Mouse (Mus musculus): ENCODE data around the gene Ltbp4.

Gene Ltbp4

DNA sequence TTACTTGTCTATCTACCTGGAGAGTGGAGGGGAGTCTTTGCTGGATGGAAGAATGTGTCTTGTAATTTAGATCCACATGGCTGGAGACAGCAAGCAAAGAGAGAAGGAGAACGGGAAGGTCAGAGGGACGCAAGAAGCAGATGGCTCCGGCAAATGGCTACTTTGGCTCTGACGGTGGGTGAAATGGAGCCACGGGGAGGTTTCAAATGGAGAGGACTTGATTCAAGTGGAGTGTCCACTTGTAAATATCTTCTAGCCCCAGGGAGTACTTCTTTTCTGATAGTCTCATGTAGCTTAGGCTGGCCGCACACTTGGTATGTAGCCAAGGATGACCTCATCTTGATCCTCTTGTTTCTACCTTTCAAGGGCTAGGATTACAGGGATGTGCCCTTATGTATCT lies 38.7 kb downstream of the Ltbp4 start:
- no peak for DNase-seq (ENCODE audit: low spot score)

DNA sequence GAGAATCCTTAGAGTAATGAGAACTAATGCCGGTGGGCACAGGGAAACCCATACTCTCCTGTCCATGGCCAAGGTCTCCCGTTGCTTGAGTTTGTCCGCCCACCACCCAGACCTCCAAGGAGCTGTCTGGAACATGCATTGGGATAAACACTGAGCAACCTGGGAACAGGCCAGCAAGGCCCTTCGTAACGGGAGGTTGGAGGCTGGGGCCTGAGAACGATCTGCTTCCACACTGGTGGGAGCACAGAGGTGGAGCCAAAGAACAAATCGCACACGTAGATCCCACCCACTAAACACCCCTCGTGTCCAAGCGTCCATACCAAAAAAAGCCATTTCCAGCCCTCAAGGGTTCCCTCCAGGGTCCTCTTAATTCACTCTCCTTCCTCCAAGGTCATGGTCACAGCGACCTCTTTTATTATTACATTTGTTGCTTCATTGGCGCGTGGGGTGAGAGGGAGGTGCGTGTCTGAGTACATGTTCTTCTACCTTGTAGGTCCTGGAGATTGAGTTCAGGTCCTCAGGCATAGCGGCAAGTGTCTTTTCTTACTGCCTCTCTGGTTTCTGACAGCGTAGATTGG lies 39.4 kb downstream of the Ltbp4 start:
- no peak for DNase-seq (ENCODE audit: low spot score)

DNA sequence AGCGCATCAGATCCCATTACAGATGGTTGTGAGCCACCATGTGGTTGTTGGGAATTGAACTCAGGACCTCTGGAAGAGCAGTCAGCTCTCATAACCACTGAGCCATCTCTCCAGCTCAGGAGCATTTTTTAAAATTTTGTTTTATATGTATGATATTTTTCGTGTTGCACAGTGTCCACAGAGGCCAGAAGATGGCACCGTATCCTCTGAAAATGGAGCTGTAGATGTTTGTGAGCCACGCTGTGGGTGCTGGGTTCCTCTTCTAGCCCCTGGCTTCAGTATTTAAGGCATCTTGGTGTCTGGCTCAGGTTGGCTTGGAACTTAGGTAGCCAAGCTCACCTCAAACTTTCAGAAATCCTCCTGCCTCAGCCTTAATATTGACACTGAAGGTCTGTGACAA lies 41.0 kb downstream of the Ltbp4 start:
- DNase-seq (ENCODE audit: low spot score): no peak

- peak; percentile 23 for DNase-seq (ENCODE audit: low spot score)
Observed at GRCm38 (mm10) chr7:27295956-27296355, 41.5 kb downstream of the Ltbp4 start.

GRCm38 (mm10) chr7:27291795-27292466 lies 45.6 kb downstream of the Ltbp4 start:
- DNase-seq (ENCODE audit: low spot score): no peak

- no peak for DNase-seq (ENCODE audit: low spot score)
Observed at GRCm38 (mm10) chr7:27290555-27290954, 46.9 kb downstream of the Ltbp4 start.

- DNase-seq (ENCODE audit: low spot score): no peak
Observed at GRCm38 (mm10) chr7:27288732-27289131, 48.8 kb downstream of the Ltbp4 start.

GRCm38 (mm10) chr7:27285698-27286066 lies 51.8 kb downstream of the Ltbp4 start:
- peak; percentile 56 for DNase-seq (ENCODE audit: low spot score)

DNA sequence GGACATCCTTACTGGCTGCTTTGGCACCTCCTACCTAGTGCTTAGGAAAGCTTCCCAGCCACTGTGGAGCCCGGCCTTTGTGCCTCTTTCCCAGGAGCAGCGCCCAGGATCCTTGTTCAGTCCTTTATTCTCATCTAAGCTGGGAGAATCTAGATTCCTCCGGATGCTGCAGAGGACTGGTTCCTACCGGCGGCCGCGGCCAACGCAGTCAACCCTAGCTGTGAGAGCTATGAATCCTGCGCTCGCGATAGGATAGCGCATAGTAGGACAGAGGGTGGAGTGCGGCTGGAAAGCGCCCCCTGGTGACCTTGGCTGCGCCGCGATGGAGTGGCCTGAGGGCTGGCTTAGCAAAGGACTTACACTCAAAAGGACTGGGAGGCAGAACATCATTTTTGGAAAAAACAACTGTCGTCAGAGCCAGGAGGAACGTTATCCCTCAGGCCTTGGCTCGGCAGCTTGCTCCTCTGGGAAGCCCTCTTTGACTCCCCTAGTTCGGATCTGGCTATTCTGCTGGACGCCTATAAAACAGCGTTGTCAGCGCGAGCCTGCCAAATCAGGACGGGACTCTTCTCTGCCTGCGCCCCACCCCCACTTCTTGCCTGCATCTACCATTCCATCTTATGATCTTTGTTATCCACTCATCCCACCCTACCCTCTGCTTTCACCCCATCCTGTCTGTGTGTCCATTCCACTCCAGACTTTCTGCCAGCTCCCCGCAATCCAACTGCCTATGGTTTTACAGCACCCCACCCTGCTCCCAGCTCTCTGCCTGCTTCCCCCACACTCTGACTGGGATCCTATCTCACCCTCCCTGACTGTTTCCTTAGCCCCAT lies 52.4 kb downstream of the Ltbp4 start:
- peak; percentile 56 for DNase-seq (ENCODE audit: low spot score)

DNA sequence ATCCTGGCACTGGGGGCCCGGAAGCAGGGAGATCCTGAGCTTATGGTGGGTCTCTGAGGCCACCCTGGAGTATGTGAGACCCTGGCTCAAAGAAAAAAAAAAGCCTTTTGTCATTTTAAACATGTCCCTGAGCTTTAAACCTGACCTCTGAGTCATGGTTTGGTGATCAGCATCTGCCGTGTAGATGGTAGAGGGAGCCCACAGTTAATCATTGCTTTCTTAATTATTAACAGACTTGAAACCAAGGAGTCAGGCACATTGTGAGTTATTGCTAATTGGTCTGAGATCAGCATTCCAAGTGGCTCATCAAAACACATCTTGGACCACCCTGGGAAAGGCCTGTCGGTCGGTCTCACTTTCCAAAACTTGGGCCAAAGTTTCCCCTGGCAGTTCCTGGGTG lies 55.3 kb downstream of the Ltbp4 start:
- no peak for DNase-seq (ENCODE audit: low spot score)

DNA sequence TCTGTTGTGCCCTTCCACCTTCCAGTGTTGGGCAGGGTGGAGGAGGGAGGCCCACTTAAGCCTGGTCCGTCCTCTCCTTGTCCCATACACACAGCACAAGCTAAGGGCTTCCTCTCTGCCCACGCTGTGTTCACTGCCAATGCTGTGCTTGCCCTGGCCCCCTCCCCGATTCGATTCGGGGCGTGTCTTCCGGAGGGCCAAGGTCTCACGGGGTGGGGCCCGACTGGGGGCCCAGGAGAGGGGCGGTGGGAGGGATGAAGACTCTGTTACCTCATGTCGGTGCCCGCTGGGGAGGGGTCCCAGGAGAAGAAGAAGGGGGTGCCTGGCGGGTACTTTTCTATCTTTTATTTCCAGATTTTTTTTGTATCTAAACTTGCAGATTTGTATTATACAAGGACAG lies 55.8 kb downstream of the Ltbp4 start:
- no peak for DNase-seq (ENCODE audit: low spot score)

DNA sequence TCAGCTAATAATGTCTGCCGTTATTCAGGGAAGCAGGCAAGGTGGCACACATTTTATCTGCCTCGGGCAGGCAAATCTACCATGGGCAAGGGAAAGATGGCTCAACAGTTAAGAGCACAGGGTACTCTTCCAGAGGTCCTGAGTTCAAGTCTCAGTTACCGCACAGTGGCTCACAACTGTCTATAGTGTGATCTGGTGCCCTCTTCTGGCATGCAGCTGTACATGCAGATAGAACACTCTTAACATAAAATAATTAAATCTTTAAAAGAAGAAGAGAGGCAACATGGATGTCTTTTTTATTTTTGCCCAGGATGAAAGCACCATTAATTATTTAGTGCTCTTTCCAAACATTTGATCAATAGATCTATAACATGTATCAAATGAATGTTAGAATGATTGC lies 60.3 kb downstream of the Ltbp4 start:
- no peak for DNase-seq (ENCODE audit: low spot score)

GRCm38 (mm10) chr7:27276021-27276420 lies 61.5 kb downstream of the Ltbp4 start:
- no peak for DNase-seq (ENCODE audit: low spot score)

DNA sequence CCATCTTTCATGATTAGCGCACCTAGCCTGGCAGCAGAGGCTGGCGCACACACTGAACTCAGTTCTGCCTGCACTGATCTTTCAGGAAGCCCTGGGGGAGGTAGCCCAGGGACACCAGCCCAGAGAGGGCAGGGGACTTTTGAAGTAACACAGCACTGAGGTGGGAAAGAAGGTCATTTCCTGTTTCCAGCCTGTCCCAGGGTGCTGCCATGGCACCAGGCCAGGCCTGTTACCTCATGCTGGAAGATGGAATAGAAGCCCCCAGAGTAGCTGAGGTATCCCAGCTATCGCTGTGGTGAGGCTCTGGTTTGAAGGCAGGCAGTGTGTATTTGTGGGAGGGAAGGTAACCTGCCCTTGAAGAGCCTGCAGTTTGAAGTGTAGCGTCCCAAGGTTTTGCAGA lies 62.6 kb downstream of the Ltbp4 start:
- DNase-seq (ENCODE audit: low spot score): no peak

GRCm38 (mm10) chr7:27273739-27274351 lies 63.6 kb downstream of the Ltbp4 start:
- no peak for DNase-seq (ENCODE audit: low spot score)

GRCm38 (mm10) chr7:27271423-27271822 lies 66.1 kb downstream of the Ltbp4 start:
- no peak for DNase-seq (ENCODE audit: low spot score)

DNA sequence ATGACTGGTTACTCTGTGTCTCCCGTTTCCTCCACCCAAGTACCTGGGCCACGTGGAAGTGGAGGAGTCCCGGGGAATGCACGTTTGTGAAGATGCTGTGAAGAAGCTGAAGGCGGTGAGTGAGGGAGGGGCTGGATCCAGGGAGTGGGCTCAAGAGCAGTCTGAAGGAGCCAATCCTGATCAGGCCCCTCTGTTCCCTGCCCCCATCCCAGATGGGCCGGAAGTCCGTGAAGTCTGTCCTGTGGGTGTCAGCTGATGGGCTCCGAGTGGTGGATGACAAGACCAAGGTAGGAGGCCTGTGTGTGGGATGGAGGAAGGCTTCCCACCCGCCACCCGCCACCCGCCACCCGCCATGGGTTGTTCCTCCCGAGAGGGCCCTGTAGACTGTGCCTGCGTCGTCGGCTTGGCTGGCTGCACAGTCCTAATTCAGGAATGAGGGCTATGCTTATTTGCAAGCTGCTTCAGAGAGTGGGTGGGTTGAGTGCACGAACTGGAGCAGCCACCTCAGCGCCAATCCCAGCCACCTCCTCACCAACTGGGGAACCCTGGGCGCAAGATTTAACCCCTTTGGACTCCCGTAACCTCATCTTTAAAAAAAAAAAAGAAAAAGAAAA lies 70.9 kb downstream of the Ltbp4 start:
- DNase-seq (ENCODE audit: low spot score): no peak

- DNase-seq (ENCODE audit: low spot score): no peak
Observed at GRCm38 (mm10) chr7:27264761-27265160, 72.7 kb downstream of the Ltbp4 start.

DNA sequence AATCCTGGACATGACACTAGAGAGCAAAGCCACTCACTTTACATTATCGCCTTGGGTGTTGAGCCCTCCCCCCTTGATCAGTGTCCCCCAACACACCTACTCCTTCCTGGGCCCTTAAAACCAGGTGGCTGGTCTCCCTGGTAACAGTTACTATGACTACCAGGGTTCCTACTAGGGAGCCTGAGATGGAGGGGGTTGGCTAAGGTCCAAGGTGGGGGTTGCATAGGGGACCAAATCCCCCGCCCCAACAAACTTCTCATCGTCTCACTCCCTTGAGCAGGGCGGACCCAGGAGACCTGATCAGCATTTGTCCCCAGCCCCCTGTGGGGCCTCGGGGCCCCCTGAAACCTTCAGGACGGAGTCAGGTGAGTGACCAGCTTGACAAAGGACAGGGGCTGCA lies 75.6 kb downstream of the Ltbp4 start:
- no peak for DNase-seq (ENCODE audit: low spot score)

- DNase-seq (ENCODE audit: low spot score): no peak
Observed at GRCm38 (mm10) chr7:27260856-27261255, 76.6 kb downstream of the Ltbp4 start.

GRCm38 (mm10) chr7:27259771-27260170 lies 77.7 kb downstream of the Ltbp4 start:
- DNase-seq (ENCODE audit: low spot score): no peak

GRCm38 (mm10) chr7:27259271-27259721 lies 78.2 kb downstream of the Ltbp4 start:
- DNase-seq (ENCODE audit: low spot score): no peak
